Mouse (Mus musculus): ENCODE data around the gene Tmc2. TPM values are rescaled to one million over a fixed set of nuclear protein-coding genes. Genes with fewer than 3 reads are reported as not detected.

The Tmc2 gene
- not detected in 2 replicates for polyA plus RNA-seq (2012; rRNA removed)
- not detected in 2 replicates for polyA plus RNA-seq (2014; fragmentation: Nextera tagmentation; extraction: Ambion mirVana)

- DNase-seq (ENCODE audit: low read depth in 3 of 3, low spot score in 3 of 3) (no peak), ATAC-seq (ENCODE audit: insufficient read depth) (no peak)
- Histone ChIP-seq H3K36me3 (replicated peaks; ENCODE audit: control insufficient read depth, insufficient read depth, low read depth) (no peaks in the 10 kb centered on the region), H3K27ac (no peak within 1 kb of the TSS), H3K4me2 (ENCODE audit: low read depth) (no peak within 1 kb of the TSS), H3K9ac (replicated peaks) (no peak within 1 kb of the TSS), H3K4me3 (ENCODE audit: insufficient read depth in 1 of 2, low read depth in 2 of 2, low read length in 2 of 2) (no peak within 1 kb of the TSS), H3K9me3 (ENCODE audit: control insufficient read depth, low read length) (no peaks in the 10 kb centered on the region), H3K27me3 (ENCODE audit: control insufficient read depth, insufficient read depth, low read length) (no peaks in the 10 kb centered on the region), H3K4me1 (replicated peaks; ENCODE audit: control insufficient read depth in 2 of 2, insufficient read depth in 2 of 2, low read length in 1 of 2) (no peaks in the 10 kb centered on the region)
- WGBS (ENCODE audit: insufficient replicate concordance), result 80% methylated on average over 16 of the region's 16 CpGs
- TF ChIP-seq CTCF (IDR thresholded peaks at IDR 0.05; ENCODE audit: low read depth) (no peak), EP300 (IDR thresholded peaks at IDR 0.05; ENCODE audit: low read depth) (no peak)
Observed at GRCm38 (mm10) chr2:130194894-130195293, at the start of gene Tmc2. Tmc2 (plus strand) TSS chr2:130195194.

- H3K27ac ChIP-seq, result no peak overlapping the region
- H3K27me3 ChIP-seq (ENCODE audit: control insufficient read depth, insufficient read depth, low read length), result no peaks in the 10 kb centered on the region
- no peak for TF ChIP-seq EP300 (IDR thresholded peaks at IDR 0.05; ENCODE audit: low read depth)
- no peak for TF ChIP-seq CTCF (IDR thresholded peaks at IDR 0.05; ENCODE audit: low read depth)
- no peak overlapping the region for H3K4me2 ChIP-seq (ENCODE audit: low read depth)
- H3K9me3 ChIP-seq (ENCODE audit: control insufficient read depth, low read length), result no peaks in the 10 kb centered on the region
- no peak overlapping the region for H3K9ac ChIP-seq (replicated peaks)
- DNase-seq (ENCODE audit: low read depth in 3 of 3, low spot score in 3 of 3) (no peak), ATAC-seq (ENCODE audit: insufficient read depth) (no peak)
- H3K4me3 ChIP-seq (ENCODE audit: insufficient read depth in 1 of 2, low read depth in 2 of 2, low read length in 2 of 2), result no peak overlapping the region
- 51% methylated on average over 5 of the region's 5 CpGs for WGBS (ENCODE audit: insufficient replicate concordance)
- H3K4me1 ChIP-seq (replicated peaks; ENCODE audit: control insufficient read depth in 2 of 2, insufficient read depth in 2 of 2, low read length in 1 of 2), result no peaks in the 10 kb centered on the region
- H3K36me3 ChIP-seq (replicated peaks; ENCODE audit: control insufficient read depth, insufficient read depth, low read depth), result no peaks in the 10 kb centered on the region
Observed at GRCm38 (mm10) chr2:130146089-130146668, 48.8 kb upstream of the Tmc2 start.

GRCm38 (mm10) chr2:130155171-130155570, 39.8 kb upstream of the Tmc2 start:
- Histone ChIP-seq H3K4me1 (replicated peaks; ENCODE audit: control insufficient read depth in 2 of 2, insufficient read depth in 2 of 2, low read length in 1 of 2) (no peaks in the 10 kb centered on the region), H3K4me2 (ENCODE audit: low read depth) (no peak overlapping the region), H3K27ac (no peak overlapping the region), H3K9me3 (ENCODE audit: control insufficient read depth, low read length) (no peaks in the 10 kb centered on the region), H3K36me3 (replicated peaks; ENCODE audit: control insufficient read depth, insufficient read depth, low read depth) (no peaks in the 10 kb centered on the region), H3K4me3 (ENCODE audit: insufficient read depth in 1 of 2, low read depth in 2 of 2, low read length in 2 of 2) (no peak overlapping the region), H3K27me3 (ENCODE audit: control insufficient read depth, insufficient read depth, low read length) (no peaks in the 10 kb centered on the region), H3K9ac (replicated peaks) (no peak overlapping the region)
- WGBS (ENCODE audit: insufficient replicate concordance), result 58% methylated on average over 3 of the region's 3 CpGs
- no peak for DNase-seq (ENCODE audit: low read depth in 3 of 3, low spot score in 3 of 3)
- ATAC-seq (ENCODE audit: insufficient read depth), result no peak
- TF ChIP-seq EP300 (IDR thresholded peaks at IDR 0.05; ENCODE audit: low read depth) (no peak), CTCF (IDR thresholded peaks at IDR 0.05; ENCODE audit: low read depth) (no peak)

- Histone ChIP-seq H3K4me2 (ENCODE audit: low read depth) (no peak overlapping the region), H3K9me3 (ENCODE audit: control insufficient read depth, low read length) (no peaks in the 10 kb centered on the region), H3K27ac (no peak overlapping the region), H3K36me3 (replicated peaks; ENCODE audit: control insufficient read depth, insufficient read depth, low read depth) (no peaks in the 10 kb centered on the region), H3K27me3 (ENCODE audit: control insufficient read depth, insufficient read depth, low read length) (no peaks in the 10 kb centered on the region), H3K4me1 (replicated peaks; ENCODE audit: control insufficient read depth in 2 of 2, insufficient read depth in 2 of 2, low read length in 1 of 2) (no peaks in the 10 kb centered on the region; a peak in 1 of 4 replicates), H3K9ac (replicated peaks) (no peak overlapping the region), H3K4me3 (ENCODE audit: insufficient read depth in 1 of 2, low read depth in 2 of 2, low read length in 2 of 2) (no peak overlapping the region)
- DNase-seq (ENCODE audit: low read depth in 3 of 3, low spot score in 3 of 3) (no peak), ATAC-seq (ENCODE audit: insufficient read depth) (no peak)
- TF ChIP-seq CTCF (IDR thresholded peaks at IDR 0.05; ENCODE audit: low read depth), result no peak
- no peak for TF ChIP-seq EP300 (IDR thresholded peaks at IDR 0.05; ENCODE audit: low read depth)
Observed at GRCm38 (mm10) chr2:130155851-130156250, 39.1 kb upstream of the Tmc2 start.

- no peak overlapping the region for H3K27ac ChIP-seq
- H3K4me2 ChIP-seq (ENCODE audit: low read depth), result no peak overlapping the region
- H3K36me3 ChIP-seq (replicated peaks; ENCODE audit: control insufficient read depth, insufficient read depth, low read depth), result no peaks in the 10 kb centered on the region
- H3K9ac ChIP-seq (replicated peaks), result no peak overlapping the region
- H3K4me1 ChIP-seq (replicated peaks; ENCODE audit: control insufficient read depth in 2 of 2, insufficient read depth in 2 of 2, low read length in 1 of 2), result no peaks in the 10 kb centered on the region; a peak in 1 of 4 replicates
- no peaks in the 10 kb centered on the region for H3K27me3 ChIP-seq (ENCODE audit: control insufficient read depth, insufficient read depth, low read length)
- DNase-seq (ENCODE audit: low read depth in 3 of 3, low spot score in 3 of 3) (no peak), ATAC-seq (ENCODE audit: insufficient read depth) (no peak)
- no peaks in the 10 kb centered on the region for H3K9me3 ChIP-seq (ENCODE audit: control insufficient read depth, low read length)
- no peak for TF ChIP-seq CTCF (IDR thresholded peaks at IDR 0.05; ENCODE audit: low read depth)
- no peak for TF ChIP-seq EP300 (IDR thresholded peaks at IDR 0.05; ENCODE audit: low read depth)
- WGBS (ENCODE audit: insufficient replicate concordance), result 63% methylated on average over 14 of the region's 14 CpGs
- H3K4me3 ChIP-seq (ENCODE audit: insufficient read depth in 1 of 2, low read depth in 2 of 2, low read length in 2 of 2), result no peak overlapping the region
Observed at GRCm38 (mm10) chr2:130157231-130158087, 37.5 kb upstream of the Tmc2 start.

Data from liver, embryonic 14.5 days (tissue).